In the genomic region with DNA sequence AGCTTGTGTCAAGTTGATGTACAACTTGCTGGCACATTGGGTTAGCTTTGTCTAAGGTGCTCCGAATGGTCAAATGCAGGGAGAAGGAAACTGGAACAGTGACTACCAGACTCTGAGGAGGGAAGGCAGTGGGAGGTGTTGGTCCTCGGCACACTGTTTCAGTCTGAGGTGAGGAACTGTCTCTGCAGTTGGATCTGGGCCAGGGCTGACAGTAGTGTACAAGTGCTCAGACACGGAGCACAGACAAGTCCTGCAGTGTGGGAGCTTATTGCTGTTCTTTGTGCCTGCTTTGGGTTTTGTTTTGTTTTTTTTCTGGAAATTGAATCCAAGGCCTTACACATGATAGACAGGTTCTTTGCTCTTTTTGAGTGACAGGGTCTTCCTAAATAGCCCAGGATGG, we compare ENCODE assay signal across 21 mouse cellular contexts. TPM values are rescaled to one million over a fixed set of nuclear protein-coding genes. Genes with fewer than 3 reads are reported as not detected.
DNase-seq lines count a peak whose midpoint lies in the region; ATAC-seq lines count a peak whose summit lies in the region.
"Had no signal": no experiment of that assay in that cellular context is flagged by ENCODE, and none has a peak within 500 bp of the region (broad histone marks: within the 10 kb centered on the region; RNA-seq: fewer than 3 reads in every experiment).

No protein-coding gene starts in this region.

- no peak overlapping the region for H3K4me3 ChIP-seq in kidney, embryonic 16.5 days (ENCODE audit: low read length)
- H3K4me3 ChIP-seq: embryonic facial prominence, embryonic 10.5 days; embryonic facial prominence, embryonic 12.5 days; forebrain, embryonic 13.5 days; forebrain, embryonic 15.5 days had no signal

- no peak overlapping the region for H3K4me2 ChIP-seq in kidney, embryonic 16.5 days (replicated peaks; ENCODE audit: low read depth, low read length)
- H3K4me2 ChIP-seq: embryonic facial prominence, embryonic 12.5 days; forebrain, embryonic 13.5 days; forebrain, embryonic 15.5 days had no signal

- H3K27ac ChIP-seq in kidney, embryonic 16.5 days (ENCODE audit: low read length): no peak overlapping the region
- H3K27ac ChIP-seq: embryonic facial prominence, embryonic 10.5 days; embryonic facial prominence, embryonic 12.5 days; forebrain, embryonic 13.5 days; forebrain, embryonic 15.5 days had no signal

- H3K36me3 ChIP-seq in kidney, embryonic 16.5 days (ENCODE audit: insufficient read depth, low read length): no peaks in the 10 kb centered on the region
- H3K36me3 ChIP-seq: embryonic facial prominence, embryonic 10.5 days; embryonic facial prominence, embryonic 12.5 days; forebrain, embryonic 15.5 days had no signal

- WGBS in kidney, embryonic 16.5 days: 60% methylated on average over 3 of the region's 3 CpGs

- peak; percentile 35 for DNase-seq in kidney, postnatal 10 days
- DNase-seq in right cerebral cortex, adult 18-20 months: peak; percentile 11
- DNase-seq in right cerebral cortex, postnatal 14 days: no peak
- peak; percentile 48 for DNase-seq in brain, adult 2 months (ENCODE audit: low read depth, low spot score)
- peak; percentile 30 for DNase-seq in testis, postnatal 14 days (ENCODE audit: low spot score)
- DNase-seq in embryo, embryonic 11 days: no peak
- no peak for DNase-seq in adrenal gland, postnatal 36 days
- DNase-seq: adrenal gland, adult 8-10 months; adrenal gland, postnatal 14 days; cerebellum, adult 18-20 months; cerebellum, adult 8-10 months; cerebellum, adult 9-11 months; cerebellum, postnatal 36 days; forebrain, postnatal 0 days had no signal

- H3K27me3 ChIP-seq in kidney, embryonic 16.5 days (ENCODE audit: insufficient read depth, low read length): no peaks in the 10 kb centered on the region
- H3K27me3 ChIP-seq: embryonic facial prominence, embryonic 12.5 days; forebrain, embryonic 15.5 days had no signal

- H3K9ac ChIP-seq in kidney, embryonic 16.5 days (replicated peaks; ENCODE audit: low read length): no peak overlapping the region
- H3K9ac ChIP-seq: embryonic facial prominence, embryonic 12.5 days; forebrain, embryonic 13.5 days; forebrain, embryonic 15.5 days; forebrain, postnatal 0 days had no signal

- H3K9me3 ChIP-seq in kidney, embryonic 16.5 days (ENCODE audit: low read length): no peaks in the 10 kb centered on the region
- H3K9me3 ChIP-seq: embryonic facial prominence, embryonic 10.5 days; embryonic facial prominence, embryonic 12.5 days; forebrain, embryonic 13.5 days; forebrain, embryonic 15.5 days had no signal

- peaks cover 12% of the 10 kb centered on the region for H3K4me1 ChIP-seq in kidney, embryonic 16.5 days (ENCODE audit: insufficient read depth, low read length)

- ATAC-seq in kidney, embryonic 16.5 days (ENCODE audit: low FRiP score, low TSS enrichment): no peak
- ATAC-seq: activated CD4-positive, CD25-positive, alpha-beta regulatory T cell, adult 4 months; forebrain, embryonic 13.5 days; forebrain, embryonic 15.5 days; forebrain, postnatal 0 days; Patski had no signal

RNA-seq across cellular contexts. Expression of gene Ap1b1, which starts 3.6 kb away (rescaled TPM):
- polyA plus RNA-seq in kidney, embryonic 16.5 days (2015; fragmentation: Nextera tagmentation; extraction: Ambion mirVana): 76.9 and 79.1 TPM in 2 replicates
- 10 to 100 TPM; 59.6 to 59.7 TPM for total RNA-seq in adrenal gland, postnatal 36 days (2021)

RNA-seq across cellular contexts. Expression of gene Nefh, which starts 35.1 kb away (rescaled TPM):
- 0.19 TPM in 2 replicates for polyA plus RNA-seq in kidney, embryonic 16.5 days (2015; fragmentation: Nextera tagmentation; extraction: Ambion mirVana)
- 1 to 10 TPM; 1.4 TPM for total RNA-seq in adrenal gland, postnatal 36 days (2021)

Comparison
In these comparisons a context has a peak if more than half of its experiments do, and no peak if none do; other contexts are left out.
1. DNase-seq: peak in kidney, postnatal 10 days (single experiment), right cerebral cortex, adult 18-20 months (single experiment), brain, adult 2 months (single experiment) and testis, postnatal 14 days (single experiment); none in right cerebral cortex, postnatal 14 days (single experiment), embryo, embryonic 11 days (single experiment) and adrenal gland, postnatal 36 days (0 of 2).